Mouse (Mus musculus) lung, postnatal 0 days (tissue): ENCODE results near the gene Ptrh2.
A peak's percentile ranks its signal among the peaks of the same experiment; 100 is the strongest.

Source experiments
- CTCF ChIP-seq: IDR thresholded peaks from 2 replicates; pipeline ENCODE4 v1.5.1; 2016; ENCODE audit warnings: antibody characterized with exemption, mild to moderate bottlenecking
- EP300 ChIP-seq: IDR thresholded peaks from 2 replicates; pipeline ENCODE4 v1.6.1; 2016; ENCODE audit warnings: antibody characterized with exemption, mild to moderate bottlenecking, control low read depth

DNA sequence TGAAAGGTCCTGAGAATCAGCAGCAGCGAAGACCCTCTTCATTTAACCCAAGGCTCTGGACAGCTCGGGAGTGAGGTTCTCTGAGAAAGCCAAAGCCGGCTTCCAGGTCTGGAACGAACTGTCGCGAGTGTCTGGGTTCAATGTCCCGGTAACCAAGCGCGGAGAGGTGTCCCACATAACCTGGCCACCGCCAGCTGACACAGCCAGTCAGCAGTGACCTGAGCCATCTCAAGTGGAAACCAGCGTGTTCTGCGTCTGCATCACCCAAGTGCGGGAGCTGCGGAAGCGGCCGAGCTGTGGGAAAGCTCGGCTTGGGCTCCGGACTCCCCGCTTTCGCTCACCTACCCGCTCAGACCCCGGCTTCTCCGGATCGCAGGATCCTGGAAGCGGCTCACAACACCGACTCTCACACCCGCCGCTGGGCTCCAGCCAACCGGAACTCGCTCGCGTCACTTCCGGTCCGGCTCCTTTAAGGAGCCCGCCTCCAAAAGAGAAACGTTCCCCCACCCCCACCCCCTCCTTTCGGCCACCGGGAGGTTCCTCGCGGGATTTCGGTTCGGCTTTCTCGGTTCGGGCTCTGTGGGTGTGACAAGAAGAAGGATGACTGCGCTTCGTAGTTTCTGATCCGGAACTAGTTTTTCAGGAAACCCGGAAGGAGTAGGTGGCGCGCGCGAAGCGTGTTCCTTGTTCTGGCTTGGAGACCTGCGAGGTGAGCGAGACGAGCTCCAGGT lies at the start of gene Ptrh2, which contains the start of gene Vmp1:
- TF ChIP-seq EP300, result peak; percentile 67
- no peak for TF ChIP-seq CTCF
